Mouse (Mus musculus) left cerebral cortex, postnatal 25 days (tissue): ENCODE results near the gene Arid3b. TPM values are rescaled to one million over a fixed set of nuclear protein-coding genes. Genes with fewer than 3 reads are reported as not detected.
A peak's percentile ranks its signal among the peaks of the same experiment; 100 is the strongest.

Source experiments
- DNase-seq, 2 experiments: peaks; one replicate each; pipeline ENCODE4 v3.0.0; 2022; ENCODE audit warnings: low spot score in 2 of 2, mixed read lengths in 1 of 2
- intact Hi-C: fragments of 180-260 bp; cut with DNase I; formaldehyde crosslinking; loops from one replicate; pipeline ENCODE4 v1.15.1; 2025
- total RNA-seq, 2 experiments: library from RNA; stranded (reverse); gene quantifications; 2 replicates each; pipeline ENCODE4 v1.2.3; 2021

Arid3b gene
- total RNA-seq, 2 experiments from 2014 or later = 8.7 to 10.7 TPM

DNA sequence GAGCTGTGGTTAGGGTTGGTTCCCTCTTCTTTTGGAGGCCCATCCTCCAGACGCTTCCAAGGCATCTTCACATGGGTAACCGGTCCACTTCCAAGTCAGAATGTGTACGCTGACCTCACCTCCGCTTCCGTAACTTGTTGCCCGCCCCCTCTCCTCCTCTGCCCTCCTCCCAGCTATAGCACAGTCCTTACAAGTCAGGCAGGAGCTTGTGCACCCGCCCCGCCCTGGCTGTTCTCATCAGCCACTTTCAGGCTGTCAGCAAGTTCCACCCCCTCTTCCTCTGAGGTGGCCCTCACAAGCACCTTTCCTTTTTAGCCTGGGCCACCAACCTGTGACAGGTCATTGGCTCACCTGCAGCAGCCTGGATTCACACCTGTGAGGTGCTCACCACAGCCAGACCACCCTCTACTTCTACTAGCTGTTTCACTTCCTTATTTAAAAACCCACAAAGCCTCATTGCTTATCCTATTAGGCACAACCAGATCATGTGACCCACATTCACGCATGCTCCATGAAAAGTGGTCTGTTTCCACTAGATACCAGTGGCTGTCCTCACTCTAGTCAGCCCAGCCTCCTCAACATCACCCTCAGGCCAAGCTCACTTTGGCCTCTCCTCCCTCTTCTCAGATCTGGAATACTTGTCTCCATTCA is 36.1 kb downstream of the Arid3b start:
- no peak for DNase-seq
- intact Hi-C loops = no loop called here

DNA sequence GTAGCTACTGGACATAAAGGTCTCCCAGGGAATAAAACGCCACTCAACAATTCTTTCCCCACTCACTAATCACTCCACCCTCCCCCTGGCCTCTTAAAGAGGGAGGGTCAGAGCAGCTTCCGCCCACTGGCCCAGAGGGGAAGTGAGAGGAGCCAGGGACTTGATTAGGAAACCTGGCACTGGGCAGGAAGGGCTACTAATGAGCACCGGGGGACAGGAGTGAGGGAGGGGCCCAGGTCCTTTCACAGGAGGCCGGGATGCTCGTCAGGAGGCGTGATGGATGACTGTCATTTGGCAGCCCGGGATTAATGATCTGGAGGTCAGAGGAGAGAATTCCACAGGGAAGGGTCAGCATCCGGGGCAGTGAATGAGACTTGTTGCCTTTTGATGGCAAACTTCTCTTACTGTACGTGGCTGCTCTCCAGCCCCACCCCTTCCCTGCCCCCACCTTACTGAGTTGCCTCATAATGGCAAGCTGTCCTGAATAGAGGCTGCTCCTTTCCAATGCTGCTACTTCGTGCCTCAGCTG is 37.8 kb downstream of the Arid3b start:
- intact Hi-C loops = no loop called here
- DNase-seq = no peak

DNA sequence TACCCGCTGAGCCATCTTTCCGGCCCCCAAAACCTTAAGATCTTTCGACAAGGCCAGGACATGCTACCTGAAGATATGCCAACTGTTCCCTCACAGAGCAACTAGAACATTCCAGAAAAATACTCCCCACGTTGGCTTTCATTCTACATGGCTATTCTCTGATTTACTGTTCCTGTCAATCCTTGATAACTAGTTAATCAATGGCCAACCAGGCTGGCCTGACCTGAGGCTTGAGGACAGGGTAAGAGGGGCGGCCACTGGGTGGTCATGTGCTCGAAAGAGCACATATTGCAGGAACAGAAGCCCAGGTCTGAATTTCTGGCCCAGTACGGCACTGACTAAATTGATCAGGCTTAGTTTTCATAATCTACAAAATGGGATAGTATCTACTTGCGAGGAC is 39.1 kb downstream of the Arid3b start:
- intact Hi-C loops = no loop called here
- DNase-seq = no peak

DNA sequence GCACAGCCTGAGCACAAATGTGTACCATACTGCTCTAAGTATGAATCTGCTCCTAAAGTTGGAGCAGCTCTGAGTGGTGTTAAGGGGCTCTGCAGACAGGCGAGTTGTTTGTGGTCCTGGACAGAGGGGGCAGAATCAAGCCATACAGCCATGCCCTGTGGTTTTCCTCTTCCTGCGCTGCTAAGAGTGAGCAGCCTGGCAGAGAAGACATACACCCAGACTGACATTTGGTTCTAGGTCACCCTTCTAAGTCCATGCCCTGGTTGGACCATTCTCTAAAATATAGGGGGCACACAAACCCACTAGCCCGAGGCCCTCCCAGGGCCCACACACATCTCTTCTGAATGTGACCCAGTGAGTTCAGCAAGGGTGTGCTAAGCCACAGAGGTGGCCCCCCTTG is 46.9 kb downstream of the Arid3b start:
- DNase-seq = no peak
- intact Hi-C loops = no loop called here

DNA sequence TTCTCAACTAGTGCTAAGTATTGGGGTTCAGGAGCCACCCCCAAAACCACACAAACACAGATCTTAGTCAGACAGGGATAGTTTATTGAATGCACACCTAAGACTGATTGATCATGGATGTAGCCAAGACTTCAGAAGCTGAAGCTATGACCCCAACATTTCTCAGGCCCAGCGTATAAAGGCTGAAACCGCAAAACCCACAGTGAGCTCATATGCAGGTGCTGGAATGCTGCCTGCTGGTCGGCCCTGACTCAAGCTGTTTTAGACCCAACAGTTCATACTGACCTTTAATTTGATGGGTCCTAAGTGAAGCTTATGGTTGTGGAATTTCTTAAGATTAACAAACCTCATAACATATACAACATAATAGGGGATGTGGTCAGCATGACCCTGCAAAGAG is 53.9 kb downstream of the Arid3b start:
- intact Hi-C loops = no loop called here
- no peak for DNase-seq

DNA sequence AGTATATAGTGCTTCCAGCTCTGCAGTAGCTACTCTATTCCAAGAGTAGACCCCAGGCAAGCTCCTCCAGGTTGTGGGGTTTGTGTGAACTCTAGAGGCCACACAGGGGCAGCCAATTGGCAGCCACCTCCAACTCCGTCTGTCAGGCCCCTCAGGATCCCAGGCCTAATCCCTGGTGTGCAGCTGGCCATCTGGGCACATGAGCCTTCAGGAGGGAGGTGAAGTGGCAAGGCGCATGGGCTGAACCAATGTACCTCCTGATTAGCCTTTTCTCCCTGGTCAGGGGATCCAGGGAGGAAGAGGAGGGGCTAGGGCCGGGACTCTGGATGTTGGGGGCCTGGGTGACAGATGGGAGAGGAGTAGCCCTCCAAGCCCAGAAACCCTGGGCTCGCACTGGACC is 60.9 kb downstream of the Arid3b start:
- intact Hi-C loops = no loop called here
- no peak for DNase-seq

DNA sequence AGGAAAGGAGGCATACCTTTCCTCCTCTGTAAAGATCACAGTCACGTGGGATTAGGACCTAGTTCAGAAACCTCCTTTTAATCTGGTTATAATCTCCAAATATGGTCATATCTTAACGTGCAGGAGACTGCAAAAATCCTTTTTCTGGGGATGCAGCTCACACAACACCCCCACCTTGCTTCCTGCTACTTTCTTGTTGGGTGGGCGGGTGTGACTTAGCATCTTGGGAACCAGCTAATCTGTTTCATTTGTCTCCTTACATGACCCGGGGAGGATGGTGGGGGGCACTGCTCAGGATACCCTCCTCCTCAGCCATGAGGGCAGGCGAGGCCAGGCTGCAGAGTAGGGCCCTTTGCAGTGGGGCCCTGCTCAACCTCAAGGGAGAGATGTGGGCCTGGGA is 61.6 kb downstream of the Arid3b start:
- intact Hi-C loops = no loop called here
- peak; percentile 61 to 94 for DNase-seq

DNA sequence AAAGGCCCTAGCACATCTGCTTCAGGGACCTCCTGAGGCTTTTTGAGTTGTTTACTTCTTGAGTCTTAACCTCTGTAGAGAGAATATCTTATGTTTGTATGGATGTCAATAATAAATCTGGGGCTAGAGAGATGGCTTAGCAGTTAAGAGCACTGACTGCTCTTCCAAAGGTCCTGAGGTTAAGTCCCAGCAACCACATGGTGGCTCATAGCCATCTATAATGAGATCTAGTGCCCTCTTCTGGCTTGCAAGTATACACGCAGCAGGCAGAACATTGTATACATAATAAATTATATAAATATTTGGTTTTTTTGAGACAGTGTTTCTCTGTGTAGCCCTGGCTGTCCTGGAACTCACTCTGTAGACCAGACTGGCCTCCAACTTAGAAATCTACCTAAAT is 62.4 kb downstream of the Arid3b start:
- intact Hi-C loops = no loop called here
- no peak for DNase-seq

DNA sequence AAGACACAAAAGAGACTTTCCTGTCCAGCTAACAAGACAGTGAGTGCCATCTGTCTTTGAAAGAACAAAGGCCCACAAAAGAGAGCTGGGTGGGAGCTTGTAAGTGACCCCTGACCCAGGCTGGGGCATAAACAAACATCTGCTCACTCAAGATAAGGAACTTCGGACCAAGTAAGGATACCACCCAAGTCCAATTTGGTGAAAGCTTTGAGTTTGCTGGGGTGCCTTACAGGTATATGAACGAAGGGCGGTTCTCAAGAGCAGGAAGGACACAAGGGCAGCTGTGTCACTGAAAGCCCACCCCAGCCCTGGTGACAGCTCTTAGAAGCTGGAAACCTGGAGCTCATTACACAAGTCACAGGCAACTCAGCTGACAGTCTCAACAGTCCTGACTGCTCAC is 62.8 kb downstream of the Arid3b start:
- intact Hi-C loops = no loop called here
- no peak for DNase-seq

DNA sequence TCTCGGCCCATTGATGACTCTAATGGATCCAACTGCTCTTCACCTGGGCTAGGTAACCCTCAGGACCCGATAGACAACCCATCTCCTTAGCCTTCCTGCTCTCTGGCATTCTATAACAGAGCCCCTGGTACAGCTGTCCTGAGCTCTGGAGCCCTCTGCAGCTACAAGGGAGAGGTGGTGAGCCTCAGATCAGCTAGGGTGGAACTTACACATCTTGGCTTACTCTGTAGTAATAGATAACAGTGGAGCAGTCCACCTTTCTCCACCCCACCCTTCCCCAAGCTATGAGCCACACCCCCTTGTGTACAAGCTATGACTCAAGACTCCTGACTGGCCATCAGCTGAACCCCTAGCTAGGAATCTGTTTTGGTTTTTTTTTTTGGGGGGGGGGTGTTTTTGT is 65.8 kb downstream of the Arid3b start:
- DNase-seq = no peak
- intact Hi-C loops = no loop called here

DNA sequence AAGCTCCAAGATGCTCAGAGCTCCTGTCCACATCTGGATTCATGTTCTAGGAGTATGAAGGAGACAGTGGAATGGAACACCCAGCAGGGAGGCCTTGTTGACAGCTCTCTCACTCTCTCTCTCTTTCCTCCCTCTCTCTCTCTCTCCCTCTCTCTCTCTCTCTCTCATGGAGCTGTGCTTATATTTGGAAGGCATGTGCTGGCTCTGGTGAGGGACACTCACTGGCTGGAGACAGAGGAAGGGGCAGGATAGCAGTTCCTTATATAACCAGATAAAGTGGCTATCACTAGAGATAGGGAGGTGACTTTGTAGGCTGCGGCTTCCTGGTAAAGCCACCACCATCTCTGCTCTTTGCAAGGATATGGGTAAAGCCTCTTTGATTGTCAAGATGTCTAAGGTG is 66.4 kb downstream of the Arid3b start:
- intact Hi-C loops = no loop called here
- no peak for DNase-seq

DNA sequence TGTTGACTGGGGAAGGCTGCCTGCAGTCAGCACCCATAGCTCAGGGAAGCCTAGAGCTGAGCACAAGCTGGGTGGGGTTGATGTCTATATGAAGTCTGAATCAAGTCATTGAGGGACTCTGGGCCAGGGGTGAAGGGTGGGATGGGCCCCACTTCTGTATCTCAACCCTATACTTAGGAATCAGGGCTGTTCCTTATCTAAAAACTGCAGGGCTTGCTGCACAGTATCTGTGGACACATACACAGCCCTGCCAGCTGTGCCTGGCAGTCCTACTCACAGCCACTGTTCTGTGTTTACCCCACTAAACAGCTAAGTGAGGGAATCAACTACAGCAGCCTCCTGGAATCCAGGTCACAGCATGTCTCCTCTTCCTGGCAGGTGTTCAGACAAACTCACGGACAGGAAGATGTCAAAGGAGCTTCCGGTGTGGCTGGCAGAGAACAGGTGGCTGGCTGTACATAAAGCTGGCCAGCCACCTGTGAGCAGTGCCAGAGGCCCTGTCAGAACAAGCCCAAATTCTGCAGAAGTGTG is 67.0 kb downstream of the Arid3b start:
- DNase-seq = no peak
- intact Hi-C loops = no loop called here

DNA sequence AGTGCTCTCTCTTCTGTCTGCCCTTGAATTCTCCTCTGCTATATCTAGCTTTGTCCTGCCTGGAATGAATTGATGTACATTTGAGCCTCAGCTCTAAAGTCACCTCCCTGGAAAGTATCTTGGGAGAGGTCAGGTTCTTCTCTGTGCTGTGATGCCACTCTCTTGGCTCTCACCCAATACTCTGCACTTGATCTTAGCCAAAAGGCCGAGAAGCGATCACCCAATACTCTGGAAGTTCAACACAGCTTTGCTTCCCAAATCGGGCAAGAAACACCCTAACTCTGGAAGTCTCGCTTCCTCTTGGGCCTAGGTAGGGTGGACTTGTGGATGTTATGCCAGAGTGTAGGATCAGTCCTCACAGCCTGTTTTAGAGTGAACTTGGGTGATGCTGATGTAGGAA is 69.4 kb downstream of the Arid3b start:
- DNase-seq = no peak
- intact Hi-C loops = no loop called here

DNA sequence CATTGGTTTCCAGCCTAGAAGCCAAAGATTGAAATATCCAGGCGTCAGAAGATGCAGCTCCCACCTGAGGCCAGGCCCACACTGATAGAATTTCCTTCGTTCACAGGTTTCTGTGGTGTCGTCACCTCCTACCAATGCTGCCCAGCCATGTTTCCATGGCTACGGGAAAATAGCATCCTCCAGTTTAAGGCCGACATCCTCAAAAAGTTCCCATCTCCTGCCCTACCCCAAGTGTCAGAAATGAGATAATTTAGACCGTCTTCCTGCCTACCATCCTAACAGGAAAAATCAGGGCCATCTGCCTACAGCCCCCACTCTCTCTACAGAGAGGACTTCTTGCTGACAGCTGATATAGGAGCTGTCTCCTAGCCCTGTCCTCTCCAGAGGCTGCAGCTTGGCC is 70.2 kb downstream of the Arid3b start:
- DNase-seq = peak in 1 of 2 experiments; percentile 87
- intact Hi-C loops = no loop called here

DNA sequence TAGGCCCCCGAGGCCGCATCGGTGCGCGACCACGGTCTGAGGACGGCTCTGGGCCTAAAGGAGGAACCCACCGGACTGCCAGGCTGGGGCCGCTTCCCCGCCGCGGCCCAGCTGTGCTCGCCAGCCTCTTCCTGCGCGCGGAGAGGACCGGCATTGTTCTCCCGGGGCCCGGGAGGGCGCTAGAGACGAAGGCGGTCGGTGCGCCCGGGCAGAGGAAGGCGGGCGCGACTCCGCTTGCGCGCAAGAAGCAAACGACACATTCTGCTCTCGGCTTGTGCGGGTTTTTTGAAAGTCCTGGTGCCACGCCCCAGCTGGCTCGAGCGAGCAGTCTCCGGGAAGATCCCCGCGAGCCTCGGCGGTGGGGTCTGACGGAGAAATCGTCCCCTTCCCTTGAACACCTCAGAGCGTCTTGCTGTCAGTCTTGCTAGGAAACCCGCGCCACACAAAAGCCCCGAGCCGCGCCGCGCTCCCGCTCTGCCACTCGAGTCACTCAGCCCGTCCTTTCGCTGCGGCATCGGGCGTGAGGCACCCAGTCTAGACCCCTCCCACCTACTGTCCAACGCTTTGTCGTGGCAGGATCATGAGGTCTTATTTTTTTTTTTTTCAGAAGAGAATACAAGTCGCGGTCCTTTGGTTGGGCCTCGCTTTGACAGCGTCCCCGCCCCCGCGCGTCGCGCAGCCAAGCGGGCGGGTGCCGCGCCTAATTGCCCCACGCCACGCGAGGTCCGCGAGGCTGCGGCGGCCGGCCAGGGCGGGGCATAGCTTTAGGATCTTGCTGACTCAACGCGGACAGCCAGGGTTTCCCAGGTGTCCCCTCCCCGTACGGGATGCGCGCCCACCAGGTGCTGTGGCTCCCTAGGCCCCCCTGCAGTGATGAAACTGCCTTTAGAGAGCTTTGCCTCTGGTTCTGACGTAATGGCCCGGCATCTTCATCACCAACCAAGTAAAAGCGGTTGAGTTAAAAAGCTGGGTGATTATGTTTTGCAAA is 70.9 kb downstream of the Arid3b start, which contains the start of gene Clk3:
Clk3 (minus strand) TSS at position 497 of the 988 bp plus-strand sequence.
- intact Hi-C loops = loop anchor here (1.0 to 2.0 kb wide), 2 partner anchors 71 to 233 kb away; partner anchors contain the start of gene Arid3b
- peak; percentile 83 to 84 for DNase-seq

DNA sequence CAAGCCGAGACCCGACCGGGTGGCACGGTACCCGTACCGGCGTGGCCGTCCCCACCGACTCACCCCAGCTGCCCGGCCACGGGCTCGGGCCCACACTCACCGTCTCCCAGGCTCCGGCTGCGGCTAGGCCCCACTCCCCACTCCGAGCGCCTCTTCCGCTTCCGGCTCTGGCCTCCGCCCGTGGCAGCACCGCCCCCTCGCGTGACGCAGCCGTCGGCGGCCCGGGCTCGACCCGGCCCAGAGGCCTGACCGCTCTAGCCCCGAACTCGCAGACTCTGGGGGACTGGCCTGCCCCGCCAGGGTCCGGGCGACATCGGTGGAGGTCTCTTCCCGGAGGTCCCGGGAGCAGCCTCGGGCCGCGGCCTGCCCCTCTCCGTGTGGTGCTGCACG is 71.6 kb downstream of the Arid3b start:
- intact Hi-C loops = loop anchor here (1.0 to 5.0 kb wide), 4 partner anchors 71 to 234 kb away; partner anchors contain the start of genes Arid3b and Sema7a
- peak; percentile 92 to 94 for DNase-seq

DNA sequence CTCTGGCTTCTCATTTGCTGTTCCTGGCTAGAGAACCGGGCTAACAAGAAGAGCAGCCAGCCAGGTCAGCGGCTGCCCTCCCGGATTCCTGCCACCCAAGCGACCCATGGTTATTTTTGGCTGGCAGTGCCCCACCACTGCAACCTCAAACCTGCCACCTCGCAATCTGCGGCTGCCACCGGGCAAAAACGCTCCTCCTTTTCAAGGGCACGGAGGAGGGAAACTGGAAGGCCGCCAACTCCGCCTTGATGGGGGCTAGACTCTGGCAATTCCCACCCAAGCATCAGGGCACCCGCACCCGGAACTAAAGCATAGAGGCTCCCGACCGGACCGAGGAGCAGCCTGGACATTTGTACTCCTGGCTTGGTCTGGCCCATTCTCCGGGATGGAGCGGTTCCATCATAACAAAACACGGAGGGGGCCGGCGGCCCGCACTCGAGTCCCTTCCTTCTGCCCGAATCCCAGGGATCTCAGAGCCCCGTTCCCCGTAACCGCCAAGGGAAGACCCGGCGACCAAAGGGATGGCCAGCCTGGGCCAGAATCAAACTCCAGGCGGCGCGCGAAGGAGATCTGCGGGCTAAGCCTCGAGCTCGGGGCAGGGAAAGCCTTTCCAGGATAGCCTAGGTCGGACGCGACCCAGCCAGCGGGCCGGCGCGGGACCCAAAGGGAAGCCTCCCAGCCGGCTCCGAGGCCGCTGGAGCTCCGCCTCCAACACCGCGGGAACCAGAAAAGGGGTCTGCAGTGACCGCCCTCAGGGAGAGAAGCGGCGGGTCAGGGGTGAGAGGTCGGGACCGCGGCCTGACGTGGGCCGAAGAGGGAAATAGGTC is 72.2 kb downstream of the Arid3b start:
- DNase-seq = peak; percentile 75 to 87
- intact Hi-C loops = loop anchor here (2.0 to 5.0 kb wide), 3 partner anchors 107 to 234 kb away; partner anchors contain the start of gene Sema7a

DNA sequence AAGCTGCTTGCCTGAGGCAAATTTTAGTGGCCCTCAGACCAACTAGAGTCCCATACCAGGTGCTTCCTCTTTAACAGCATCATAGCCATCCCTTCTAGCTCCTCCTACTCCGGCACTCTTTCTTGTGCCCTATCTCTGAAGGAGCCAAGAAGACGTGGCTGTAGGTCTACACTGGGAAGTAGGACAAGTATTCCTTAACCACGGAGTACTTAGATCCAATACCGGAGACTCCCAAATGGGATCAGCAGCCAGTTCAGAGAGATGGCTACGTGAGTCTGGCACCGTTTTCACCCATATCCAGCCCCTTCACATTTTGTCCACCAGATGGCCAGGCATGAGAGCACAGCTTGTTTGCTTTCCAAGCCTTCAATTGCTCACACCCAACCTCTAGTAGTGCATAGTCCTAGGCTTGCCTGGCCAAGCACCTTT is 74.0 kb downstream of the Arid3b start:
- DNase-seq = peak in 1 of 2 experiments; percentile 53
- intact Hi-C loops = loop anchor here (5.0 kb wide), 2 partner anchors 105 to 180 kb away; partner anchors contain the start of gene Sema7a
